Mouse (Mus musculus) midbrain, embryonic 14.5 days (tissue): ENCODE measurements at regions not wholly inside any gene's neighbourhood (a gene's known extent, or its start where the extent isn't known, plus 50 kb on each side); places are given as distances from the start of the nearest gene placed in this dataset.

ENCODE experiments used
- ATAC-seq: fragments of 200-750 bp; cut with Nextera tagmentation; 2 replicates; pipeline ENCODE4 v1.8.0; 2017; ENCODE audit warnings: moderate number of reproducible peaks, moderate library complexity; ENCODE audit not compliant: low FRiP score, low TSS enrichment
- DNase-seq: peaks from one replicate; pipeline ENCODE4 v3.0.0-alpha.2; 2015
- H3K27ac ChIP-seq: fragments of 300-500 bp; sonication (generic); replicated peaks from 2 replicates; pipeline ENCODE4 v1.5.1; 2014; ENCODE audit warnings: mild to moderate bottlenecking, low read depth, low read length, moderate library complexity
- H3K27me3 ChIP-seq: fragments of 300-500 bp; sonication (generic); 2 replicates; pipeline ENCODE4 v1.6.1; 2014; ENCODE audit warnings: low read length, control low read depth, mixed read lengths; ENCODE audit not compliant: control insufficient read depth, insufficient read depth
- H3K36me3 ChIP-seq: fragments of 300-500 bp; sonication (generic); 2 replicates; pipeline ENCODE4 v1.6.1; 2014; ENCODE audit warnings: low read length, control low read depth; ENCODE audit not compliant: control insufficient read depth, insufficient read depth
- H3K4me1 ChIP-seq: fragments of 300-500 bp; sonication (generic); 2 replicates; pipeline ENCODE4 v1.6.1; 2014; ENCODE audit warnings: mild to moderate bottlenecking, antibody characterized with exemption, low read length, control low read depth; ENCODE audit not compliant: control insufficient read depth, insufficient read depth
- H3K4me2 ChIP-seq: fragments of 300-500 bp; sonication (generic); 2 replicates; pipeline ENCODE4 v1.6.1; 2014; ENCODE audit warnings: mild to moderate bottlenecking, low read length, moderate library complexity
- H3K4me3 ChIP-seq: fragments of 300-500 bp; sonication (generic); replicated peaks from 2 replicates; pipeline ENCODE4 v1.5.1; 2014; ENCODE audit warnings: low read depth, low read length
- H3K9ac ChIP-seq: fragments of 300-500 bp; sonication (generic); replicated peaks from 2 replicates; pipeline ENCODE4 v1.6.1; 2014; ENCODE audit warnings: mild to moderate bottlenecking, low read length, moderate library complexity
- H3K9me3 ChIP-seq: fragments of 300-500 bp; sonication (generic); 2 replicates; pipeline ENCODE4 v1.6.1; 2016; ENCODE audit warnings: low read length, control low read depth, mixed read lengths; ENCODE audit not compliant: control insufficient read depth
- WGBS: fragments of 180-500 bp; shearing (Covaris S2); extraction: QIAGEN DNeasy Blood & Tissue Kit; methylation state at CpG from one replicate; pipeline ENCODE4 v1.1.7; 2014; 5-methylcytosine and 5-hydroxymethylcytosine counted together

DNA sequence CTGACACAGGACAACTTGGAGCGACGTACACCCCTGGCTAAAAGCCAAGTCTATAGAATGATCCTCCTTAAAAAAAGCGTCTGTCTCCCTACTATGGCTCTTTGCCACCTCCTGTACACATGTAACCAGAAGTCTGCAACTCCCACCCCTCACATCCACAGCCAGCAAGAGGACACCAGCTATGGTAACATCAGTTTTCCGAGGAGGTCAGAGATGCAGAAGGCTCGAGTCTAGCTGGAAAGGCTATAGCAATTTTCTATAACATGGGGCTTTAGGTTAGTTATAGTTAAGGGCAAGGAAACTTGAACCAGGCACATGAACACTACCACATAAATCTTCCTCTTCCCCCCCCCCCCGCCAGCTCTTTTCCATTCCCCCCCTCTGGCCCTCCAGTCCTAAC, 240.2 kb downstream of the H2al1j start:
- Histone ChIP-seq H3K27me3 (no peaks in the 10 kb centered on the region), H3K4me1 (no peaks in the 10 kb centered on the region), H3K4me2 (no peak overlapping the region), H3K36me3 (no peaks in the 10 kb centered on the region), H3K9me3 (no peaks in the 10 kb centered on the region), H3K4me3 (no peak overlapping the region), H3K9ac (no peak overlapping the region), H3K27ac (no peak overlapping the region)
- WGBS = 82% methylated on average over 6 of the region's 6 CpGs
- no peak for DNase-seq
- ATAC-seq = no peak

GRCm38 (mm10) chrX:11568262-11568661, 240.6 kb downstream of the H2al1j start:
- no peak for ATAC-seq

DNA sequence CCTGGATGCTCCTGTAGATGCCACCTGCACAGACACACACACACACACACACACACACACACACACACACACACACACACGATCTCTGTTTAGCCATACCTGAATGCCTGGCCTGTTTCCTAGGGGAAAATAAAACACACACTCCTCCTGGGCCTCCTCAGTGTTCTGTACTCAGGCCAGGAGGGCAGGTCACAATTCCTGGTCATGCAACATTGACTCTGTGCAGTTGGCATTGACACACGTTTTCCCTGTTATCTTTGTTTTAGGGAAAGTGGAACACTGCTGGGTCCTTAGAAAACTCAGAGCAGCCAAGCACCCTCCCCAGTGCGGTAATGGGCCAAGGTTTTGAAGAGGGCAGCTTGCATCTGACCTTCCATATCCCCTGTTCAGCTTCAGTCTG, 246.7 kb downstream of the H2al1j start:
- WGBS = 71% methylated on average over 3 of the region's 3 CpGs
- Histone ChIP-seq H3K27me3 (no peaks in the 10 kb centered on the region), H3K36me3 (no peaks in the 10 kb centered on the region), H3K4me3 (no peak overlapping the region), H3K9ac (no peak overlapping the region), H3K27ac (no peak overlapping the region), H3K4me2 (no peak overlapping the region), H3K4me1 (no peaks in the 10 kb centered on the region), H3K9me3 (no peaks in the 10 kb centered on the region)
- DNase-seq (no peak), ATAC-seq (no peak)

More at GRCm38 (mm10) chrX:11568262-11568661, 240.6 kb downstream of the H2al1j start:
- Histone ChIP-seq H3K9me3 (no peaks in the 10 kb centered on the region), H3K9ac (no peak overlapping the region), H3K36me3 (no peaks in the 10 kb centered on the region), H3K4me1 (no peaks in the 10 kb centered on the region), H3K4me2 (no peak overlapping the region), H3K27me3 (no peaks in the 10 kb centered on the region), H3K27ac (no peak overlapping the region), H3K4me3 (no peak overlapping the region)
- 86% methylated on average over 5 of the region's 5 CpGs for WGBS
- DNase-seq = no peak

DNA sequence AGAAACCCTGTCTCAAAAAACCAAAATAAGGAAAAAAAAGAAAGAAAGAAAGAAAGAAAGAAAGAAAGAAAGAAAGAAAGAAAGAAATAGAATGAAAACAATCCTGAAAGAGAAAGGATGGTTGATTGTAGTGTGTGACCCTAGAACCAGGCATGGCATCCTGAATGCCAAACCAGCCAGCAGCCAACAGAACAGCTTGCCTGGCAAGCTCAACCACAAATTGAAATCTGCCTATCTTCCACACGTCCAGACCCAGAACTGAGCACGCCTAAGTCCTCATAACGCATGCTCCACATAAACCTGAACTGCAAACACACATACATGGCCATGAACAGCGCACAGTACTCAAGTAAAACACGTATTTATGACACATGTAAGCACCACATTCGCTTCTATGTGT, 247.9 kb downstream of the H2al1j start:
- Histone ChIP-seq H3K4me3 (no peak overlapping the region), H3K27me3 (no peaks in the 10 kb centered on the region), H3K4me1 (no peaks in the 10 kb centered on the region), H3K27ac (no peak overlapping the region), H3K36me3 (no peaks in the 10 kb centered on the region), H3K9me3 (no peaks in the 10 kb centered on the region), H3K4me2 (no peak overlapping the region), H3K9ac (no peak overlapping the region)
- DNase-seq (no peak), ATAC-seq (no peak)
- 89% methylated on average over 6 of the region's 6 CpGs for WGBS

DNA sequence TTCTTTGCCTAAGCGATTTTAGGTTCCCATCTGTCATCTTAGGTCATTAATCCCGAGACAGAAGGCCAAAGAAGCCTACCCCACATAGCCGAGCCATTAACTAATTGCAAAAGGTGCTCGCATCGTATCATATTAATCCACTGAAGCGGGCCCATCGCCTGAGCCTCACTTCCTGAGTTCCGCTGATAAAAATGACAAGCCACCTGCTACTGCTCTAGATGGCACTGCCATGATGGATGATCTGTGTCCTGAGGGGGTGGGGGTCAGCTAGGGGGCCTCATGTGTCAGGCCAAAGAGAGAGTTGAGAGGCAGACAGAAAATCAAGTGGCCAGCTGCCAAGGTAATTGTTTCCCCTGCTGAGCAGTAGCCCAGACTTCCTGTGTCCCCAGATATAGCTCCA, 248.7 kb downstream of the H2al1j start:
- H3K9ac ChIP-seq = no peak overlapping the region
- H3K36me3 ChIP-seq = no peaks in the 10 kb centered on the region
- 74% methylated on average over 8 of the region's 8 CpGs for WGBS
- H3K4me2 ChIP-seq = no peak overlapping the region
- H3K27ac ChIP-seq = no peak overlapping the region
- ATAC-seq (no peak), DNase-seq (no peak)
- no peaks in the 10 kb centered on the region for H3K9me3 ChIP-seq
- no peaks in the 10 kb centered on the region for H3K27me3 ChIP-seq
- H3K4me1 ChIP-seq = no peaks in the 10 kb centered on the region
- H3K4me3 ChIP-seq = no peak overlapping the region

- no peak overlapping the region for H3K4me2 ChIP-seq
- no peaks in the 10 kb centered on the region for H3K36me3 ChIP-seq
- no peaks in the 10 kb centered on the region for H3K27me3 ChIP-seq
- H3K9me3 ChIP-seq = no peaks in the 10 kb centered on the region
- DNase-seq = peak; percentile 13
- H3K27ac ChIP-seq = no peak overlapping the region
- H3K4me3 ChIP-seq = no peak overlapping the region
- H3K4me1 ChIP-seq = no peaks in the 10 kb centered on the region
- H3K9ac ChIP-seq = no peak overlapping the region
- ATAC-seq = no peak
- 72% methylated on average over 3 of the region's 3 CpGs for WGBS
These were observed 249.7 kb downstream of the H2al1j start for GRCm38 (mm10) chrX:11577294-11577693.

GRCm38 (mm10) chrX:11585353-11585752, 257.7 kb downstream of the H2al1j start:
- Histone ChIP-seq H3K4me1 (no peaks in the 10 kb centered on the region), H3K27ac (no peak overlapping the region), H3K27me3 (no peaks in the 10 kb centered on the region), H3K4me2 (no peak overlapping the region), H3K4me3 (no peak overlapping the region), H3K9me3 (no peaks in the 10 kb centered on the region), H3K36me3 (no peaks in the 10 kb centered on the region), H3K9ac (no peak overlapping the region)
- no peak for ATAC-seq
- WGBS = 63% methylated on average over 5 of the region's 5 CpGs
- DNase-seq = no peak

DNA sequence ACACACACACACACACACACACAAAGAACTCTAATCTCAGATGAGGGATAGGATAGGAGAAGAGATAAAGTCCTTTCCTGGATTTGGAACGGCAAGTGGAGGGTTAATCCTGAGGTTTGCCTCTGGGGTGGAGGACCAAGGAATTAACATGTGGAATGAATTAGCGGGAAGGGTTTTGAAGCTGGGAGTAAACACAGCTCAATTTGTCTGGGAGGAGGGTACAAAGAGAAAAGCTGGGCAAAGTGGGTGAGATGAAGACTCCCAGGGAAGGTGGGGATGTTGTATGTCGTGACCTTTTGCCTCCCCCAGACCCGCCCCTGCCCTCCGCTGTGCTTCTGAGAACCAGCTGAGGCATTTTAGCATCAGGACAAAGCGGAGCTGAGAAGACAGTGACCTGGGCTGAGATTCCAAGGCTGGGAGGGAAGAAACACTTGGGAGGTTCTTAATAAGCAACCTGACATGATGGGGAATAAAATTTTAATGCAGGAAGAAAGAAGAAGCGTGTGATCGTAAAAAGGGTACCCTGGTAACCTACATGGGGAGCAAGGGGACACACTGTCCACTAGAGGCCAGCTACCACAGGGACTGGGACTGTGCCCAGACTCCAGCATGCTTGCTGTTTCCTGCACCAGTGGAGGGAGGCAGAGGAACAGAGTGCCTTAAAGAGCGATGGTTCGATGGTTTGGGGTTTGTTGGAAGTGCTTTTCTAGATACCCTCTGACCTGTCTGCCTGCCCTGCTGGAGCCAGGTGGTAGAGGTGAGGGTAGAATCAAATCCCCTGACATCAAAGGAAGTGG, 264.0 kb downstream of the H2al1j start:
- Histone ChIP-seq H3K4me3 (no peak overlapping the region), H3K36me3 (no peaks in the 10 kb centered on the region), H3K27me3 (no peaks in the 10 kb centered on the region), H3K27ac (no peak overlapping the region), H3K9me3 (no peaks in the 10 kb centered on the region), H3K4me1 (peaks cover 5% of the 10 kb centered on the region; the same call in 1 of the 2 replicates), H3K4me2 (no peak overlapping the region), H3K9ac (no peak overlapping the region)
- peak; percentile 14 for DNase-seq
- WGBS = 33% methylated on average over 10 of the region's 10 CpGs
- no peak for ATAC-seq

- no peaks in the 10 kb centered on the region for H3K9me3 ChIP-seq
- DNase-seq (no peak), ATAC-seq (no peak)
- WGBS = 57% methylated on average over 3 of the region's 3 CpGs
- H3K4me2 ChIP-seq = no peak overlapping the region
- H3K4me1 ChIP-seq = peaks cover 5% of the 10 kb centered on the region; the same call in 1 of the 2 replicates
- H3K36me3 ChIP-seq = no peaks in the 10 kb centered on the region
- H3K9ac ChIP-seq = no peak overlapping the region
- H3K4me3 ChIP-seq = no peak overlapping the region
- H3K27ac ChIP-seq = no peak overlapping the region
- H3K27me3 ChIP-seq = no peaks in the 10 kb centered on the region
These were observed 266.9 kb downstream of the H2al1j start for GRCm38 (mm10) chrX:11594542-11594941.
